Mouse (Mus musculus) adrenal gland, postnatal 10 days (tissue): ENCODE measurements around the gene Olfr364-ps1. TPM values are rescaled to one million over a fixed set of nuclear protein-coding genes. Genes with fewer than 3 reads are reported as not detected.

Experiments
- DNase-seq: peaks from one replicate; pipeline ENCODE4 v3.0.0; 2021; ENCODE audit warnings: mixed read lengths
- long read RNA-seq, 2 experiments: library from polyadenylated mRNA; stranded (forward); transcript quantifications; one replicate each; pipeline ENCODE4 v2.0.0; 2021
- total RNA-seq, 2 experiments: library from RNA; stranded (reverse); gene quantifications; 2 replicates each; pipeline ENCODE4 v1.2.3; 2021

Gene Olfr364-ps1
- total RNA-seq, result not detected
- long read RNA-seq, experiment 1, result 0 reads
- long read RNA-seq, experiment 2, result 0 reads

GRCm38 (mm10) chr2:37139022-37139421, at the start of gene Olfr364-ps1:
TSS of gene Olfr364-ps1 (plus strand) at chr2:37139322.
- no peak for DNase-seq

- no peak for DNase-seq
Measured at GRCm38 (mm10) chr2:37117810-37118209, 21.3 kb upstream of the Olfr364-ps1 start, which contains the start of gene Olfr362. TSS of gene Olfr362 (minus strand) at chr2:37117910.

- DNase-seq, result no peak
Measured at GRCm38 (mm10) chr2:37187898-37188297, 48.8 kb downstream of the Olfr364-ps1 start, which contains the start of gene Olfr365. TSS of gene Olfr365 (plus strand) at chr2:37188198.

Other genes starting within 250 kb of the Olfr364-ps1 start
- gene Olfr353, start 246.4 kb upstream of the Olfr364-ps1 start, total RNA-seq, result not detected
- gene Olfr354, start 233.6 kb upstream of the Olfr364-ps1 start, total RNA-seq, result not detected
- not detected for gene Olfr355, start 210.4 kb upstream of the Olfr364-ps1 start, total RNA-seq
- gene Olfr356, start 202.2 kb upstream of the Olfr364-ps1 start, total RNA-seq, result not detected
- not detected for gene Olfr357, start 145.5 kb upstream of the Olfr364-ps1 start, total RNA-seq
- not detected for gene Olfr358, start 130.0 kb upstream of the Olfr364-ps1 start, total RNA-seq
- gene Olfr360, start 73.6 kb upstream of the Olfr364-ps1 start, total RNA-seq, result not detected
- not detected for gene Olfr361, start 50.0 kb upstream of the Olfr364-ps1 start, total RNA-seq
- gene Olfr362, start 21.4 kb upstream of the Olfr364-ps1 start, total RNA-seq, result not detected
- not detected for gene Olfr365, start 48.9 kb downstream of the Olfr364-ps1 start, total RNA-seq
- gene Olfr366, start 72.3 kb downstream of the Olfr364-ps1 start, total RNA-seq, result not detected
- not detected for gene Olfr368, start 187.2 kb downstream of the Olfr364-ps1 start, total RNA-seq
- 10 to 100 TPM; 40.8 to 41.2 TPM for gene Pdcl, start 220.0 kb downstream of the Olfr364-ps1 start, total RNA-seq